Mouse (Mus musculus): ENCODE measurements at regions not wholly inside any gene's neighbourhood (a gene's known extent, or its start where the extent isn't known, plus 50 kb on each side); places are given as distances from the start of the nearest gene placed in this dataset.

- H3K27ac ChIP-seq: 0 out of 2 replicates have a peak overlapping the region, but pooled peaks have one; percentile 2
- ATAC-seq: no peak
- no peak overlapping the region for H3K9ac ChIP-seq
- H3K27me3 ChIP-seq (replicated peaks): no peaks in the 10 kb centered on the region
- H3K4me3 ChIP-seq (replicated peaks): no peak overlapping the region
- H3K36me3 ChIP-seq: no peaks in the 10 kb centered on the region
- H3K4me2 ChIP-seq (replicated peaks): 0 out of 2 replicates have a peak overlapping the region, but pooled peaks have one; percentile 19
- H3K4me1 ChIP-seq (replicated peaks): no peaks in the 10 kb centered on the region
- H3K9me3 ChIP-seq: no peaks in the 10 kb centered on the region
- 36% methylated on average over 3 of the region's 3 CpGs for WGBS
Measured at GRCm38 (mm10) chr16:24296790-24297189, 96.5 kb upstream of the Lpp start.

GRCm38 (mm10) chr16:24295626-24296440, 97.5 kb upstream of the Lpp start:
- Histone ChIP-seq H3K9ac (no peak overlapping the region), H3K4me3 (replicated peaks) (no peak overlapping the region), H3K4me2 (replicated peaks) (peak overlapping the region; percentile 31), H3K4me1 (replicated peaks) (no peaks in the 10 kb centered on the region), H3K27me3 (replicated peaks) (no peaks in the 10 kb centered on the region), H3K36me3 (no peaks in the 10 kb centered on the region), H3K9me3 (no peaks in the 10 kb centered on the region), H3K27ac (peak overlapping the region; percentile 54; the same call in 1 of the 2 replicates)
- peak; percentile 92 for ATAC-seq
- WGBS: 54% methylated on average over 7 of the region's 7 CpGs

- ATAC-seq: no peak
- Histone ChIP-seq H3K36me3 (no peaks in the 10 kb centered on the region), H3K9me3 (no peaks in the 10 kb centered on the region), H3K9ac (no peak overlapping the region), H3K27ac (no peak overlapping the region), H3K4me3 (replicated peaks) (no peak overlapping the region), H3K4me2 (replicated peaks) (no peak overlapping the region), H3K27me3 (replicated peaks) (no peaks in the 10 kb centered on the region), H3K4me1 (replicated peaks) (peaks cover 9% of the 10 kb centered on the region; the same call in 1 of the 2 replicates)
- 53% methylated on average over 3 of the region's 3 CpGs for WGBS
Measured at GRCm38 (mm10) chr16:24284215-24284614, 109.1 kb upstream of the Lpp start.

GRCm38 (mm10) chr16:24282194-24282683, 111.1 kb upstream of the Lpp start:
- Histone ChIP-seq H3K9me3 (no peaks in the 10 kb centered on the region), H3K36me3 (no peaks in the 10 kb centered on the region), H3K4me2 (replicated peaks) (no peak overlapping the region), H3K4me1 (replicated peaks) (peaks cover 9% of the 10 kb centered on the region; the same call in 1 of the 2 replicates), H3K27me3 (replicated peaks) (no peaks in the 10 kb centered on the region), H3K4me3 (replicated peaks) (no peak overlapping the region), H3K9ac (no peak overlapping the region), H3K27ac (peak overlapping the region; percentile 32)
- 21% methylated on average over 6 of the region's 6 CpGs for WGBS
- ATAC-seq: peak; percentile 95

GRCm38 (mm10) chr16:24281561-24281960, 111.7 kb upstream of the Lpp start:
- no peaks in the 10 kb centered on the region for H3K27me3 ChIP-seq (replicated peaks)
- no peak overlapping the region for H3K4me3 ChIP-seq (replicated peaks)
- H3K9me3 ChIP-seq: no peaks in the 10 kb centered on the region
- no peak overlapping the region for H3K4me2 ChIP-seq (replicated peaks)
- peaks cover 9% of the 10 kb centered on the region; the same call in 1 of the 2 replicates for H3K4me1 ChIP-seq (replicated peaks)
- H3K27ac ChIP-seq: no peak overlapping the region
- no peaks in the 10 kb centered on the region for H3K36me3 ChIP-seq
- H3K9ac ChIP-seq: no peak overlapping the region
- 74% methylated on average over 5 of the region's 5 CpGs for WGBS
- ATAC-seq: no peak

- no peaks in the 10 kb centered on the region for H3K27me3 ChIP-seq (replicated peaks)
- no peak for ATAC-seq
- 76% methylated on average over 7 of the region's 7 CpGs for WGBS
- H3K9ac ChIP-seq: no peak overlapping the region
- H3K27ac ChIP-seq: no peak overlapping the region
- no peak overlapping the region for H3K4me2 ChIP-seq (replicated peaks)
- peaks cover 9% of the 10 kb centered on the region; the same call in 1 of the 2 replicates for H3K4me1 ChIP-seq (replicated peaks)
- no peaks in the 10 kb centered on the region for H3K9me3 ChIP-seq
- H3K4me3 ChIP-seq (replicated peaks): no peak overlapping the region
- no peaks in the 10 kb centered on the region for H3K36me3 ChIP-seq
Measured at GRCm38 (mm10) chr16:24277857-24278256, 115.5 kb upstream of the Lpp start.

GRCm38 (mm10) chr16:24262701-24263100, 130.6 kb upstream of the Lpp start:
- H3K4me1 ChIP-seq (replicated peaks): no peaks in the 10 kb centered on the region
- no peak overlapping the region for H3K9ac ChIP-seq
- H3K27me3 ChIP-seq (replicated peaks): no peaks in the 10 kb centered on the region
- no peak overlapping the region for H3K4me2 ChIP-seq (replicated peaks)
- H3K9me3 ChIP-seq: no peaks in the 10 kb centered on the region
- H3K36me3 ChIP-seq: no peaks in the 10 kb centered on the region
- ATAC-seq: no peak
- 93% methylated on average over 6 of the region's 6 CpGs for WGBS
- H3K4me3 ChIP-seq (replicated peaks): no peak overlapping the region
- H3K27ac ChIP-seq: no peak overlapping the region

- H3K9me3 ChIP-seq: no peaks in the 10 kb centered on the region
- no peak overlapping the region for H3K27ac ChIP-seq
- WGBS: 70% methylated on average over 3 of the region's 3 CpGs
Measured at GRCm38 (mm10) chr16:24259711-24260230, 133.5 kb upstream of the Lpp start.

GRCm38 (mm10) chr16:24258991-24259390, 134.3 kb upstream of the Lpp start:
- Histone ChIP-seq H3K4me1 (replicated peaks) (no peaks in the 10 kb centered on the region), H3K9ac (no peak overlapping the region), H3K4me3 (replicated peaks) (no peak overlapping the region), H3K9me3 (no peaks in the 10 kb centered on the region), H3K27me3 (replicated peaks) (no peaks in the 10 kb centered on the region), H3K36me3 (no peaks in the 10 kb centered on the region), H3K4me2 (replicated peaks) (no peak overlapping the region), H3K27ac (no peak overlapping the region)
- 19% methylated on average over 1 of the region's 1 CpGs for WGBS
- ATAC-seq: no peak

More at GRCm38 (mm10) chr16:24259711-24260230, 133.5 kb upstream of the Lpp start:
- H3K27me3 ChIP-seq (replicated peaks): no peaks in the 10 kb centered on the region
- no peak overlapping the region for H3K9ac ChIP-seq
- H3K4me2 ChIP-seq (replicated peaks): no peak overlapping the region
- no peak for ATAC-seq
- no peaks in the 10 kb centered on the region for H3K36me3 ChIP-seq
- H3K4me1 ChIP-seq (replicated peaks): no peaks in the 10 kb centered on the region
- H3K4me3 ChIP-seq (replicated peaks): no peak overlapping the region

GRCm38 (mm10) chr16:24255037-24255436, 138.3 kb upstream of the Lpp start:
- Histone ChIP-seq H3K27me3 (replicated peaks) (no peaks in the 10 kb centered on the region), H3K4me2 (replicated peaks) (0 out of 2 replicates have a peak overlapping the region, but pooled peaks have one; percentile 4), H3K36me3 (no peaks in the 10 kb centered on the region), H3K9me3 (no peaks in the 10 kb centered on the region), H3K9ac (no peak overlapping the region), H3K27ac (no peak overlapping the region), H3K4me3 (replicated peaks) (no peak overlapping the region), H3K4me1 (replicated peaks) (no peaks in the 10 kb centered on the region)
- 66% methylated on average over 10 of the region's 10 CpGs for WGBS
- ATAC-seq: peak; percentile 88

- Histone ChIP-seq H3K4me3 (replicated peaks) (no peak overlapping the region), H3K27me3 (replicated peaks) (no peaks in the 10 kb centered on the region), H3K27ac (no peak overlapping the region), H3K9me3 (no peaks in the 10 kb centered on the region), H3K36me3 (no peaks in the 10 kb centered on the region), H3K4me1 (replicated peaks) (no peaks in the 10 kb centered on the region), H3K4me2 (replicated peaks) (0 out of 2 replicates have a peak overlapping the region, but pooled peaks have one; percentile 4), H3K9ac (no peak overlapping the region)
- peak; percentile 78 for ATAC-seq
Measured at GRCm38 (mm10) chr16:24254590-24254989, 138.7 kb upstream of the Lpp start.

- Histone ChIP-seq H3K9ac (no peak overlapping the region), H3K9me3 (no peaks in the 10 kb centered on the region), H3K4me3 (replicated peaks) (no peak overlapping the region), H3K4me1 (replicated peaks) (no peaks in the 10 kb centered on the region), H3K36me3 (no peaks in the 10 kb centered on the region), H3K4me2 (replicated peaks) (no peak overlapping the region), H3K27me3 (replicated peaks) (no peaks in the 10 kb centered on the region), H3K27ac (no peak overlapping the region)
- 69% methylated on average over 4 of the region's 4 CpGs for WGBS
- ATAC-seq: no peak
Measured at GRCm38 (mm10) chr16:24254143-24254542, 139.2 kb upstream of the Lpp start.
